Mouse (Mus musculus): ENCODE results near the gene Fam196b.

GRCm38 (mm10) chr11:34437446-34437845 is 122.8 kb downstream of the Fam196b start:
- no peak for TF ChIP-seq POLR2A (IDR thresholded peaks at IDR 0.05; ENCODE audit: borderline replicate concordance, extremely low read depth, low read depth, low read length)
- TF ChIP-seq CTCF (IDR thresholded peaks at IDR 0.05; ENCODE audit: insufficient read depth, low read length) = no peak
